Comparison of ENCODE assay signal across 22 mouse cellular contexts in genomic region chrX:101388866-101389537, GRCm38 (mm10). TPM values are rescaled to one million over a fixed set of nuclear protein-coding genes. Genes with fewer than 3 reads are reported as not detected.
A peak's percentile ranks its signal among the peaks of the same experiment; 100 is the strongest.
DNase-seq lines count a peak whose midpoint lies in the region; ATAC-seq lines count a peak whose summit lies in the region.
"Had no signal": no experiment of that assay in that cellular context is flagged by ENCODE, and none has a peak within 500 bp of the region (broad histone marks: within the 10 kb centered on the region; RNA-seq: fewer than 3 reads in every experiment).

No protein-coding gene starts in this region.

- no peak overlapping the region for H3K4me3 ChIP-seq in forebrain, embryonic 13.5 days
- H3K4me3 ChIP-seq in forebrain, embryonic 12.5 days (replicated peaks): no peak overlapping the region
- H3K4me3 ChIP-seq in midbrain, embryonic 15.5 days: no peak overlapping the region
- no peak overlapping the region for H3K4me3 ChIP-seq in midbrain, embryonic 10.5 days
- no peak overlapping the region for H3K4me3 ChIP-seq in intestine, embryonic 15.5 days (replicated peaks)
- H3K4me3 ChIP-seq: hindbrain, embryonic 13.5 days; limb, embryonic 12.5 days; liver, embryonic 15.5 days had no signal

- H3K9ac ChIP-seq in forebrain, embryonic 13.5 days: no peak overlapping the region
- H3K9ac ChIP-seq in forebrain, embryonic 12.5 days: no peak overlapping the region
- no peak overlapping the region for H3K9ac ChIP-seq in midbrain, embryonic 15.5 days
- no peak overlapping the region for H3K9ac ChIP-seq in intestine, embryonic 15.5 days
- H3K9ac ChIP-seq: hindbrain, embryonic 13.5 days; limb, embryonic 12.5 days; liver, embryonic 15.5 days had no signal

- 0 out of 2 replicates have a peak, but pooled peaks have one; percentile 10 for ATAC-seq in forebrain, embryonic 13.5 days
- ATAC-seq in forebrain, embryonic 12.5 days (ENCODE audit: low FRiP score): no peak
- ATAC-seq in midbrain, embryonic 15.5 days (replicated peaks): peak; percentile 18; the same call in 1 of the 2 replicates
- no peak for ATAC-seq in intestine, embryonic 15.5 days
- ATAC-seq: CD4-positive, CD25-positive, alpha-beta regulatory T cell, adult 4 months; intestine, embryonic 16.5 days had no signal

- 0 out of 2 replicates have a peak, but pooled peaks cover 8% of the 10 kb centered on the region for H3K4me1 ChIP-seq in forebrain, embryonic 13.5 days
- peaks cover 2% of the 10 kb centered on the region; the same call in 1 of the 2 replicates for H3K4me1 ChIP-seq in forebrain, embryonic 12.5 days
- peaks cover 10% of the 10 kb centered on the region; the same call in 1 of the 2 replicates for H3K4me1 ChIP-seq in midbrain, embryonic 15.5 days
- peaks cover 13% of the 10 kb centered on the region for H3K4me1 ChIP-seq in midbrain, embryonic 10.5 days
- no peaks in the 10 kb centered on the region for H3K4me1 ChIP-seq in intestine, embryonic 15.5 days (replicated peaks)
- H3K4me1 ChIP-seq: limb, embryonic 12.5 days; liver, embryonic 15.5 days had no signal

- WGBS in forebrain, embryonic 13.5 days: 48% methylated on average over 5 of the region's 5 CpGs
- 71% methylated on average over 5 of the region's 5 CpGs for WGBS in forebrain, embryonic 12.5 days
- WGBS in midbrain, embryonic 15.5 days: 52% methylated on average over 5 of the region's 5 CpGs
- 77% methylated on average over 5 of the region's 5 CpGs for WGBS in midbrain, embryonic 10.5 days
- WGBS in intestine, embryonic 15.5 days: 64% methylated on average over 5 of the region's 5 CpGs

- no peaks in the 10 kb centered on the region for H3K36me3 ChIP-seq in forebrain, embryonic 13.5 days (ENCODE audit: poor library complexity, severe bottlenecking)
- no peaks in the 10 kb centered on the region for H3K36me3 ChIP-seq in forebrain, embryonic 12.5 days (replicated peaks)
- no peaks in the 10 kb centered on the region for H3K36me3 ChIP-seq in midbrain, embryonic 15.5 days (replicated peaks)
- no peaks in the 10 kb centered on the region for H3K36me3 ChIP-seq in midbrain, embryonic 10.5 days
- H3K36me3 ChIP-seq in intestine, embryonic 15.5 days: no peaks in the 10 kb centered on the region
- H3K36me3 ChIP-seq: G1E; hindbrain, embryonic 13.5 days; limb, embryonic 12.5 days; liver, embryonic 15.5 days had no signal

- no peak overlapping the region for H3K4me2 ChIP-seq in forebrain, embryonic 13.5 days
- H3K4me2 ChIP-seq in forebrain, embryonic 12.5 days: no peak overlapping the region
- no peak overlapping the region for H3K4me2 ChIP-seq in midbrain, embryonic 15.5 days
- H3K4me2 ChIP-seq in intestine, embryonic 15.5 days (replicated peaks): no peak overlapping the region
- H3K4me2 ChIP-seq: hindbrain, embryonic 13.5 days; limb, embryonic 12.5 days; liver, embryonic 15.5 days had no signal

- no peak overlapping the region for H3K27ac ChIP-seq in forebrain, embryonic 13.5 days
- no peak overlapping the region for H3K27ac ChIP-seq in forebrain, embryonic 12.5 days
- H3K27ac ChIP-seq in midbrain, embryonic 15.5 days: no peak overlapping the region
- H3K27ac ChIP-seq in midbrain, embryonic 10.5 days (replicated peaks): no peak overlapping the region
- no peak overlapping the region for H3K27ac ChIP-seq in intestine, embryonic 15.5 days
- H3K27ac ChIP-seq: hindbrain, embryonic 13.5 days; limb, embryonic 12.5 days; liver, embryonic 15.5 days had no signal

- H3K27me3 ChIP-seq in forebrain, embryonic 13.5 days: peaks cover 26% of the 10 kb centered on the region
- H3K27me3 ChIP-seq in forebrain, embryonic 12.5 days: peaks cover 42% of the 10 kb centered on the region
- H3K27me3 ChIP-seq in midbrain, embryonic 15.5 days (replicated peaks): no peaks in the 10 kb centered on the region
- H3K27me3 ChIP-seq in midbrain, embryonic 10.5 days (ENCODE audit: low read depth, poor library complexity, severe bottlenecking): peaks cover 91% of the 10 kb centered on the region
- H3K27me3 ChIP-seq in intestine, embryonic 15.5 days (replicated peaks): peaks cover 12% of the 10 kb centered on the region

- peak; percentile 15 to 37 for DNase-seq in kidney, adult 8-10 months
- no peak for DNase-seq in kidney, postnatal 10 days
- no peak for DNase-seq in midbrain, embryonic 10.5 days (ENCODE audit: low spot score)
- peak; percentile 18 for DNase-seq in layer of hippocampus, adult 9-10 months (ENCODE audit: low spot score)
- DNase-seq: cerebellum, adult 11 months; cerebellum, postnatal 36 days; gastrocnemius, postnatal 25 days; heart, postnatal 10 days; lung, postnatal 10 days; right cerebral cortex, postnatal 4 days; thymus, postnatal 4 days had no signal

- no peaks in the 10 kb centered on the region for H3K9me3 ChIP-seq in forebrain, embryonic 13.5 days (replicated peaks)
- H3K9me3 ChIP-seq in forebrain, embryonic 12.5 days: no peaks in the 10 kb centered on the region
- no peaks in the 10 kb centered on the region for H3K9me3 ChIP-seq in midbrain, embryonic 15.5 days
- H3K9me3 ChIP-seq in midbrain, embryonic 10.5 days (replicated peaks): no peaks in the 10 kb centered on the region
- no peaks in the 10 kb centered on the region for H3K9me3 ChIP-seq in intestine, embryonic 15.5 days
- H3K9me3 ChIP-seq: G1E; hindbrain, embryonic 13.5 days; limb, embryonic 12.5 days; liver, embryonic 15.5 days had no signal

RNA-seq across cellular contexts. Expression of gene Gjb1, which starts 12.8 kb away (rescaled TPM):
- 0.23 and 0.25 TPM in 2 replicates for polyA plus RNA-seq in forebrain, embryonic 13.5 days (2015; fragmentation: Nextera tagmentation; extraction: Ambion mirVana)
- polyA plus RNA-seq in forebrain, embryonic 12.5 days (2016; fragmentation: Nextera tagmentation; extraction: Ambion mirVana): not detected in 2 replicates
- polyA plus RNA-seq in midbrain, embryonic 15.5 days (2015; fragmentation: Nextera tagmentation; extraction: Ambion mirVana): 1.0 and 1.1 TPM in 2 replicates
- not detected in 2 replicates for polyA plus RNA-seq in midbrain, embryonic 10.5 days (2016; fragmentation: Nextera tagmentation; extraction: Ambion mirVana)
- polyA plus RNA-seq in intestine, embryonic 15.5 days (2015; fragmentation: Nextera tagmentation; extraction: Ambion mirVana): 59.2 and 77.1 TPM in 2 replicates
- polyA plus RNA-seq: CD4-positive, CD25-positive, alpha-beta regulatory T cell, adult 4 months; G1E; limb, embryonic 12.5 days; testis, adult 2 months had no signal

RNA-seq across cellular contexts. Expression of gene Zmym3, which starts 31.6 kb away (rescaled TPM):
- polyA plus RNA-seq in forebrain, embryonic 13.5 days (2015; fragmentation: Nextera tagmentation; extraction: Ambion mirVana): 39.9 and 46.6 TPM in 2 replicates
- polyA plus RNA-seq in forebrain, embryonic 12.5 days (2016; fragmentation: Nextera tagmentation; extraction: Ambion mirVana): 37.5 and 37.8 TPM in 2 replicates
- 94.3 and 102 TPM in 2 replicates for polyA plus RNA-seq in midbrain, embryonic 15.5 days (2015; fragmentation: Nextera tagmentation; extraction: Ambion mirVana)
- 16.6 and 22.3 TPM in 2 replicates for polyA plus RNA-seq in midbrain, embryonic 10.5 days (2016; fragmentation: Nextera tagmentation; extraction: Ambion mirVana)
- polyA plus RNA-seq in intestine, embryonic 15.5 days (2015; fragmentation: Nextera tagmentation; extraction: Ambion mirVana): 20.4 and 21.2 TPM in 2 replicates

RNA-seq across cellular contexts. Expression of gene Nono, which starts 40.1 kb away (rescaled TPM):
- polyA plus RNA-seq in forebrain, embryonic 13.5 days (2015; fragmentation: Nextera tagmentation; extraction: Ambion mirVana): 558 and 566 TPM in 2 replicates
- 636 and 666 TPM in 2 replicates for polyA plus RNA-seq in forebrain, embryonic 12.5 days (2016; fragmentation: Nextera tagmentation; extraction: Ambion mirVana)
- 335 and 336 TPM in 2 replicates for polyA plus RNA-seq in midbrain, embryonic 15.5 days (2015; fragmentation: Nextera tagmentation; extraction: Ambion mirVana)
- 618 and 658 TPM in 2 replicates for polyA plus RNA-seq in midbrain, embryonic 10.5 days (2016; fragmentation: Nextera tagmentation; extraction: Ambion mirVana)
- 324 and 340 TPM in 2 replicates for polyA plus RNA-seq in intestine, embryonic 15.5 days (2015; fragmentation: Nextera tagmentation; extraction: Ambion mirVana)

RNA-seq across cellular contexts. Expression of gene Itgb1bp2, which starts 59.9 kb away (rescaled TPM):
- 2.8 and 3.1 TPM in 2 replicates for polyA plus RNA-seq in forebrain, embryonic 13.5 days (2015; fragmentation: Nextera tagmentation; extraction: Ambion mirVana)
- polyA plus RNA-seq in forebrain, embryonic 12.5 days (2016; fragmentation: Nextera tagmentation; extraction: Ambion mirVana): 3.3 and 3.9 TPM in 2 replicates
- polyA plus RNA-seq in midbrain, embryonic 15.5 days (2015; fragmentation: Nextera tagmentation; extraction: Ambion mirVana): 1.5 and 1.6 TPM in 2 replicates
- polyA plus RNA-seq in midbrain, embryonic 10.5 days (2016; fragmentation: Nextera tagmentation; extraction: Ambion mirVana): 2.3 and 2.7 TPM in 2 replicates
- polyA plus RNA-seq in intestine, embryonic 15.5 days (2015; fragmentation: Nextera tagmentation; extraction: Ambion mirVana): 0.73 and 1.6 TPM in 2 replicates
- polyA plus RNA-seq: testis, adult 2 months had no signal

Comparison
In these comparisons a context has a peak if more than half of its experiments do, and no peak if none do; other contexts are left out.
1. ATAC-seq: peak in forebrain, embryonic 13.5 days (single experiment) and midbrain, embryonic 15.5 days (single experiment); none in forebrain, embryonic 12.5 days (single experiment) and intestine, embryonic 15.5 days (single experiment).
2. DNase-seq: peak in kidney, adult 8-10 months (2 of 2) and layer of hippocampus, adult 9-10 months (single experiment); none in kidney, postnatal 10 days (single experiment) and midbrain, embryonic 10.5 days (single experiment).
3. RNA of gene Gjb1, which starts 12.8 kb away (polyA plus RNA-seq): 59.2 to 77.1 TPM in intestine, embryonic 15.5 days; 1.0 to 1.1 TPM in midbrain, embryonic 15.5 days, 0.23 to 0.25 TPM in forebrain, embryonic 13.5 days, not detected in forebrain, embryonic 12.5 days and not detected in midbrain, embryonic 10.5 days; every median in the first group is over 10 times any median in the second.